Mouse (Mus musculus) CD8-positive naive resting alpha-beta T cell, adult 2 months (primary cell): ENCODE data around the gene 6030468B19Rik.

ENCODE experiments used
- DNase-seq, 2 experiments: peaks; one replicate each; pipeline ENCODE4 v3.0.0; 2022; ENCODE audit warnings: low read depth in 2 of 2, low spot score in 2 of 2

6030468B19Rik gene

DNA sequence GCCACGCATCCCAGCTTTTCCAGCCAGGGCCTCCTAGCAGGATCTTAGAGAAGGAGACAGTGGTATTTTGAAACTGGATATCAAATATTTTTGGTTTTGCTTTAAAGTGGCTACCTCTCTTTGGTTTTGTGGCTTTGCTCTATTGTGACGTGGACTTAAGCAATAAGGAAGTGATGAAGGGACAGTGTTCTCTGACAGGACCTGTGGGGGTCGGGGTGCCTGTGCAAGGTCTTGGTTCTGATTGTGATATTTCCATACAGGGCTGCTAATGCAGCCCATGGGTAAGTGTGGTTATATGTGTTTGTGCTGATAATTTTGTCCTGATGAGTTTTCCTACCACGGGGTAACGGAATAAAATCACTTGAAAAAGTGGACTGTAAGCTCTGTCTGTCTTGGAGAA is 57.9 kb downstream of the 6030468B19Rik start:
- DNase-seq, result no peak

DNA sequence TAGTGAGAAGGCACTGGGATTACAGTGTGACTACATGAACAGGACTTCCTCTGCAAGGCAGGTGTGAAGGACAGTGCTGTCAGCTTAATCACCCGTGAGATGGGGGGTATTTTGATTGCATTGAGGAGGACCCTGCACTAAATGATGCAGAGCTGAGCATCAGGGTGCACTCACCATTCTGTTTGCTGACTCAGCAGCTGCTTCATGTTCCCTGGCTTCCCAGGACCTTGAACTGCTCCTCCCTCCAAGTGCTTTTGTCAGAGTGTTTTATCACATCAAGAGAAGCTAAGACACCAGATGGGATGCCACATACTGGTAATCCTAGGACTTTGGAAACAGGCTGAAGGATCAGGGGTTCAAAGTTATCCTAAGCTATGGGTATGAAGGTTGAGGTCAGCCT is 58.5 kb downstream of the 6030468B19Rik start:
- no peak for DNase-seq
